Mouse (Mus musculus) stomach, postnatal 0 days (tissue): Measurements from ENCODE around the gene Wt1. TPM values are rescaled to one million over a fixed set of nuclear protein-coding genes. Genes with fewer than 3 reads are reported as not detected.

Experiments
- ATAC-seq: fragments of 200-750 bp; cut with Nextera tagmentation; 2 replicates; pipeline ENCODE4 v1.8.0; 2017; ENCODE audit not compliant: low FRiP score, low TSS enrichment
- DNase-seq: peaks from one replicate; pipeline ENCODE4 v3.0.0-alpha.2; 2016; ENCODE audit warnings: low spot score
- H3K27ac ChIP-seq: fragments of 300-500 bp; sonication (generic); replicated peaks from 2 replicates; pipeline ENCODE4 v1.5.1; 2014; ENCODE audit warnings: mild to moderate bottlenecking, control low read depth
- H3K27me3 ChIP-seq: fragments of 300-500 bp; sonication (generic); 2 replicates; pipeline ENCODE4 v1.6.1; 2014; ENCODE audit warnings: low read length; ENCODE audit not compliant: control insufficient read depth, insufficient read depth
- H3K36me3 ChIP-seq: fragments of 300-500 bp; sonication (generic); 2 replicates; pipeline ENCODE4 v1.6.1; 2014; ENCODE audit warnings: low read length, mixed read lengths; ENCODE audit not compliant: control insufficient read depth, insufficient read depth
- H3K4me1 ChIP-seq: fragments of 300-500 bp; sonication (generic); replicated peaks from 2 replicates; pipeline ENCODE4 v1.6.1; 2014; ENCODE audit warnings: antibody characterized with exemption; ENCODE audit not compliant: control insufficient read depth, insufficient read depth
- H3K4me2 ChIP-seq: fragments of 300-500 bp; sonication (generic); replicated peaks from 2 replicates; pipeline ENCODE4 v1.6.1; 2014; ENCODE audit warnings: low read depth, mild to moderate bottlenecking, control low read depth, moderate library complexity
- H3K4me3 ChIP-seq: fragments of 300-500 bp; sonication (generic); 2 replicates; pipeline ENCODE4 v1.5.1; 2014; ENCODE audit warnings: low read depth, low read length, control low read depth
- H3K9ac ChIP-seq: fragments of 300-500 bp; sonication (generic); 2 replicates; pipeline ENCODE4 v1.6.1; 2014; ENCODE audit warnings: mild to moderate bottlenecking, low read length, control low read depth, mixed read lengths
- H3K9me3 ChIP-seq: fragments of 300-500 bp; sonication (generic); 2 replicates; pipeline ENCODE4 v1.6.1; 2016; ENCODE audit warnings: low read length; ENCODE audit not compliant: control insufficient read depth
- CTCF ChIP-seq: IDR thresholded peaks from 2 replicates; pipeline ENCODE4 v1.5.1; 2016; ENCODE audit warnings: antibody characterized with exemption, low read depth, mild to moderate bottlenecking, moderate library complexity
- EP300 ChIP-seq: optimal IDR thresholded peaks from 2 replicates; pipeline ENCODE3; 2016; ENCODE audit warnings: antibody characterized with exemption
- WGBS: fragments of 180-500 bp; shearing (Covaris S2); extraction: QIAGEN DNeasy Blood & Tissue Kit; methylation state at CpG from one replicate; pipeline ENCODE4 v1.1.7; 2014; 5-methylcytosine and 5-hydroxymethylcytosine counted together
- polyA plus RNA-seq: library from polyadenylated mRNA; unstranded; fragments of >200 nt; fragmentation: Nextera tagmentation; extraction: Ambion mirVana; gene quantifications from 2 replicates; pipeline ENCODE4 v1.2.1, GENCODE M21; 2015

Gene Wt1
- polyA plus RNA-seq, 1 experiment from 2014 or later, result 3.6 TPM

DNA sequence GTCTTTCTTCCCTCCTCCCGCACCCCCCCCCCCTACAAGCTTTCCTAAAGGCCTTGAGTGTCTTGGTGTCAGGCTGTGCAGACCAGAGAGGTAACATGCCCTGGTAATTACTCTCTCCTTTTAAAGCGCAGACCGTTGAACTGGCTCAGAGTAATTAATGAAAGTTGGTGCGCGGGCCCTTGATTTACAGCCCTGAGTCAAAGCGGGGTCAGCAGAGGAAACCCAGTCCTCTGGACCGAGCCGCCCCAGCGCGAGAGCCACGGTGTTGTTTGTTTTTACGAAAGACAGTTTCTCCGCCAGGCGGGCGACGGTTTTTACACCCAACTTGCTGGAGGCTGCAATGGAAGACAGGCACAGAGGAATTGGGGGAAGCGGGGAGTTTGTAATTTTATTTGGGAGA, 6.0 kb downstream of the Wt1 start:
- H3K9ac ChIP-seq, result no peak overlapping the region

DNA sequence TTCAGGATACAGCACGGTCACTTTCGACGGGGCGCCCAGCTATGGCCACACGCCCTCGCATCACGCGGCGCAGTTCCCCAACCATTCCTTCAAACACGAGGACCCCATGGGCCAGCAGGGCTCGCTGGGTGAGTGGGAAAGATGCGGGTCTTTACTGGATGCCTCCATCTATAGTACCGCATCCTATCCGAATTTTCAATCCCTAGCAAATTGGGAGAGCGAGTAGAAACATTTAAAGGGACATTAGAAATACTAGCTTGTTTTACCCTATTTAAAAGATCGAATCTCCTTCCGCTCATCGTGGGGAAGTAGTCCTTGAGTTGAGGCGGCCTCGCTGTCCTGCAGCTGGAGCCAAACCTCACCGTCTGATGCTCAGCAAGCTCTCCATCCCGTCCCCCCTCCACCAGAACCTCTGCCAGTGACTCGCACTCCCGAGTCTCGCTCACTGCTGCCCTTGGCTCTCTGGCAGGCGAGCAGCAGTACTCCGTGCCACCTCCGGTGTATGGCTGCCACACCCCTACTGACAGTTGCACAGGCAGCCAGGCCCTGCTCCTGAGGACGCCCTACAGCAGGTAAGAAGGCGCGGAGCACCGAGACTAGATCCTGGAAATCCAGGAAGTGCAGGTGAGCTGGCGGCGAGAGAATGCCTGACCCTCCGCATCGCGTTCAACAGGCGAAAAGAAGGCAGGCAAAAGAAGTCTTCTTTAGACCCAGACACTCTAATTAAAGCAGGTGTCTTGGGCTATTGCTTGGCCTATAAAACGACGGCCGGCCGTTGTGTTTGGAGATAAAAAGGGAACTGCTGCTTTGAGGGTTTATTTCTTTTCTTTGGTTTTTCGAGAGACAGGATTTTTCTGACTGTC, 6.8 kb downstream of the Wt1 start:
- ATAC-seq (no peak), DNase-seq (peak; percentile 41)
- no peak overlapping the region for H3K27ac ChIP-seq
- no peak overlapping the region for H3K9ac ChIP-seq
- TF ChIP-seq CTCF (no peak), EP300 (no peak)
- H3K36me3 ChIP-seq, result no peaks in the 10 kb centered on the region
- H3K4me2 ChIP-seq, result no peak overlapping the region
- H3K9me3 ChIP-seq, result no peaks in the 10 kb centered on the region
- no peak overlapping the region for H3K4me3 ChIP-seq
- no peaks in the 10 kb centered on the region for H3K4me1 ChIP-seq
- WGBS, result 7% methylated on average over 43 of the region's 43 CpGs
- H3K27me3 ChIP-seq, result peaks cover 43% of the 10 kb centered on the region

More for the DNA sequence above, 6.0 kb downstream of the Wt1 start:
- ATAC-seq (no peak), DNase-seq (no peak)
- WGBS, result 5% methylated on average over 16 of the region's 17 CpGs
- no peaks in the 10 kb centered on the region for H3K9me3 ChIP-seq
- H3K4me2 ChIP-seq, result no peak overlapping the region
- TF ChIP-seq EP300, result no peak
- TF ChIP-seq CTCF, result no peak
- no peak overlapping the region for H3K27ac ChIP-seq
- H3K4me3 ChIP-seq, result no peak overlapping the region
- H3K27me3 ChIP-seq, result peaks cover 44% of the 10 kb centered on the region
- no peaks in the 10 kb centered on the region for H3K36me3 ChIP-seq
- no peaks in the 10 kb centered on the region for H3K4me1 ChIP-seq

DNA sequence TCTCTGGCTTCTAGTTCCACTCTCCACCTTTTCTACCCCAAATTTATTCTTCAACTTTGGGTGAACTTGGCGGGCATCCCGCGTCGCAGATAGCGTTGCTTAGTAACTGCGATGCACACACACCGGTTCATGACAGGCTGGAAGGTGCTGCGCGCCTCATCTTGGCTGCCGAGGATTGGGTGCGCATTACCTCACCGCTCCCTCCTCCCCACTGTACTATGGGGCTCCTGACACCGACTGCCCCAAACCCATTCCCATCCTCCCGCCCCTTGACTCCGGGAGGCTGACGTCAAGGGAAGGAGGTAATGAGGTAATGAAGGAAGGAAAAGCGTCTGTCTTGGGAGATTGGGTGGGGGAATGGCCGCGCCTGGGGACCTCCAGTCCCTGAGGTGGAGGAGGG, 8.0 kb downstream of the Wt1 start:
- H3K9ac ChIP-seq, result no peak overlapping the region
- H3K27me3 ChIP-seq, result peaks cover 36% of the 10 kb centered on the region
- TF ChIP-seq CTCF, result no peak
- no peak overlapping the region for H3K27ac ChIP-seq
- H3K4me1 ChIP-seq, result no peaks in the 10 kb centered on the region
- H3K9me3 ChIP-seq, result no peaks in the 10 kb centered on the region
- DNase-seq (peak; percentile 54), ATAC-seq (peak; percentile 81)
- no peaks in the 10 kb centered on the region for H3K36me3 ChIP-seq
- no peak overlapping the region for H3K4me3 ChIP-seq
- H3K4me2 ChIP-seq, result no peak overlapping the region
- under 1% methylated on average over 19 of the region's 19 CpGs for WGBS

DNA sequence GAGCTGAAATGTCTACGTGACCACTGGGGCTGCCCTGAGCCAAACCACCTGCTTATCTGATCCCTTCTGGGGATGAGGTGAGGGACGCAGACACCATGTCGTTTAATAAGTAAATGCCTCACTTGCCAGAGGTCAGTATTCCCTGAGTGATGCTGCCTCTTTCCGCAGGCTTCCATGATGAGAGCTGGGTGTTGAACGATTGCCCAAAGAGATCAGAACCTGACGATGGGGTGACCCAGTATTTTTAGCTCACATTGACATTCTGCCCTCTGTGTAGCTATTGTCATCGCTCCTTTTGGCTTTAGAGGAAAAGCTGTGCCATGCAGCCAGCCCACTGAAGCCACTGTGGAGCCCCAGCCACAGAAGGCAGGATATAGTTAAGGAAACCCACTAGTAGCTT, 13.1 kb downstream of the Wt1 start:
- Histone ChIP-seq H3K9me3 (no peaks in the 10 kb centered on the region), H3K27ac (no peak overlapping the region), H3K9ac (no peak overlapping the region), H3K27me3 (peaks cover 15% of the 10 kb centered on the region), H3K36me3 (no peaks in the 10 kb centered on the region), H3K4me1 (no peaks in the 10 kb centered on the region), H3K4me3 (no peak overlapping the region), H3K4me2 (no peak overlapping the region)
- no peak for ATAC-seq
- 48% methylated on average over 7 of the region's 7 CpGs for WGBS
- TF ChIP-seq EP300, result no peak
- TF ChIP-seq CTCF, result no peak
- DNase-seq, result no peak

DNA sequence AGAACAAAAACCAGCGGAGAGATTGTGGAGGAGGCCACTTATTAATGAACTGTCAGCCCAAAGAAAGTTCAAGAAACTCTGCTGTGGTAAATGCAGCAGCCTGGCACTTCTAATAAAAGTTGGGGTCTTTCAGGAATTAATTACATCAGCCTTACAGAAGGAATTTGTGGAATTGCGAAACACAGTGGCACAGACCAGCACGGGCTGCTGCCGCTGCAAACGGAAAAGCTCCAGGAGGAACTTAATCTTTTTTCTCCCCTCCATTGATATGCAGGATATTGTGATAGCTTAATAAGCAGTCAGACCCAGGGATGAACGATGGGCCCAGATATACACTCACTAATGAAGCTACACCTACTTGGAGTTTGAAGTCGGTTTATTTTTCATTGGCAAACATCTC, 15.0 kb downstream of the Wt1 start:
- no peaks in the 10 kb centered on the region for H3K9me3 ChIP-seq
- H3K27ac ChIP-seq, result no peak overlapping the region
- H3K9ac ChIP-seq, result no peak overlapping the region
- ATAC-seq, result no peak
- TF ChIP-seq EP300 (no peak), CTCF (no peak)
- H3K4me3 ChIP-seq, result no peak overlapping the region
- no peak overlapping the region for H3K4me2 ChIP-seq
- 45% methylated on average over 7 of the region's 7 CpGs for WGBS
- H3K27me3 ChIP-seq, result peaks cover 5% of the 10 kb centered on the region
- no peaks in the 10 kb centered on the region for H3K36me3 ChIP-seq
- no peak for DNase-seq
- H3K4me1 ChIP-seq, result no peaks in the 10 kb centered on the region

DNA sequence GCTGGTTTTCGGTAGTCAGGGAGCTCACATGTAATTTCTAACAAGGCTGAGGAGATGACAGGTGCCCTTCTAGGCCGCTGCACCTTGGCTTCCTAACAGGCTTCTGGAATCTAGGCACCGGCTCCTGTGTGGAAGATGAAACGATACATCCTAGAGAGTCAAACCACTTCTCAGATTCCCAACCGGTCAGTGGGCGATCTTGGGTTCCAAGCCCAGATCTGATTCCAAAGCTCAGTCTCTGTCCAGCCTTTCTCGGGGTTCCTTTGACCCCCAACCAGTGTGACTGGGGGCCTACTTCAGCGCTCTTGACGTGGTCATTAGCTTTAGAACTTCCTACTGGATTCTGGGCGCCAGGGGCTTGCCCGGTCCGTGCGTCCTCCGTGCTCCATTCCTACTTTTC, 17.4 kb downstream of the Wt1 start:
- Histone ChIP-seq H3K4me3 (no peak overlapping the region), H3K4me2 (no peak overlapping the region), H3K27me3 (peaks cover 4% of the 10 kb centered on the region; the same call in 1 of the 2 replicates), H3K9ac (no peak overlapping the region), H3K9me3 (no peaks in the 10 kb centered on the region), H3K4me1 (no peaks in the 10 kb centered on the region), H3K36me3 (no peaks in the 10 kb centered on the region), H3K27ac (no peak overlapping the region)
- no peak for DNase-seq
- ATAC-seq, result no peak
- TF ChIP-seq CTCF (no peak), EP300 (no peak)
- WGBS, result 92% methylated on average over 14 of the region's 14 CpGs
